Mouse (Mus musculus): ENCODE results near the gene Noxred1. TPM values are rescaled to one million over a fixed set of nuclear protein-coding genes. Genes with fewer than 3 reads are reported as not detected.

Gene Noxred1
- polyA plus RNA-seq, 1 experiment from 2014 or later: 0.58 TPM

GRCm38 (mm10) chr12:87195069-87195468, 43.5 kb downstream of the Noxred1 start:
- Histone ChIP-seq H3K27me3 (ENCODE audit: insufficient read depth, low read length) (no peaks in the 10 kb centered on the region), H3K4me3 (ENCODE audit: low read depth, low read length) (no peak overlapping the region), H3K4me2 (no peak overlapping the region), H3K27ac (ENCODE audit: low read depth) (no peak overlapping the region), H3K9ac (no peak overlapping the region), H3K9me3 (ENCODE audit: low read depth, low read length) (no peaks in the 10 kb centered on the region), H3K36me3 (ENCODE audit: insufficient read depth) (no peaks in the 10 kb centered on the region), H3K4me1 (ENCODE audit: insufficient read depth) (no peaks in the 10 kb centered on the region)
- DNase-seq (no peak), ATAC-seq (ENCODE audit: insufficient read depth) (no peak)
- 43% methylated on average over 1 of the region's 1 CpGs for WGBS
- no peak for TF ChIP-seq CTCF (IDR thresholded peaks at IDR 0.05; ENCODE audit: low read depth)

GRCm38 (mm10) chr12:87193008-87193407, 45.5 kb downstream of the Noxred1 start:
- H3K4me2 ChIP-seq: no peak overlapping the region
- H3K9ac ChIP-seq: no peak overlapping the region
- no peaks in the 10 kb centered on the region for H3K9me3 ChIP-seq (ENCODE audit: low read depth, low read length)
- 82% methylated on average over 3 of the region's 3 CpGs for WGBS
- ATAC-seq (ENCODE audit: insufficient read depth) (no peak), DNase-seq (no peak)
- H3K4me1 ChIP-seq (ENCODE audit: insufficient read depth): no peaks in the 10 kb centered on the region
- no peak overlapping the region for H3K4me3 ChIP-seq (ENCODE audit: low read depth, low read length)
- no peak for TF ChIP-seq CTCF (IDR thresholded peaks at IDR 0.05; ENCODE audit: low read depth)
- no peak overlapping the region for H3K27ac ChIP-seq (ENCODE audit: low read depth)
- H3K27me3 ChIP-seq (ENCODE audit: insufficient read depth, low read length): no peaks in the 10 kb centered on the region
- H3K36me3 ChIP-seq (ENCODE audit: insufficient read depth): no peaks in the 10 kb centered on the region

- H3K27me3 ChIP-seq (ENCODE audit: insufficient read depth, low read length): no peaks in the 10 kb centered on the region
- no peak for DNase-seq
- no peaks in the 10 kb centered on the region for H3K4me1 ChIP-seq (ENCODE audit: insufficient read depth)
- H3K9ac ChIP-seq: no peak overlapping the region
- H3K4me2 ChIP-seq: no peak overlapping the region
- no peak for ATAC-seq (ENCODE audit: insufficient read depth)
- H3K4me3 ChIP-seq (ENCODE audit: low read depth, low read length): no peak overlapping the region
- 95% methylated on average over 4 of the region's 4 CpGs for WGBS
- no peaks in the 10 kb centered on the region for H3K9me3 ChIP-seq (ENCODE audit: low read depth, low read length)
- H3K27ac ChIP-seq (ENCODE audit: low read depth): no peak overlapping the region
- TF ChIP-seq CTCF (IDR thresholded peaks at IDR 0.05; ENCODE audit: low read depth): no peak
- H3K36me3 ChIP-seq (ENCODE audit: insufficient read depth): no peaks in the 10 kb centered on the region
Measured at GRCm38 (mm10) chr12:87177631-87178030, 60.9 kb downstream of the Noxred1 start.

GRCm38 (mm10) chr12:87175194-87175946, 63.2 kb downstream of the Noxred1 start:
- no peaks in the 10 kb centered on the region for H3K27me3 ChIP-seq (ENCODE audit: insufficient read depth, low read length)
- ATAC-seq (ENCODE audit: insufficient read depth): no peak
- no peaks in the 10 kb centered on the region for H3K4me1 ChIP-seq (ENCODE audit: insufficient read depth)
- no peak overlapping the region for H3K4me3 ChIP-seq (ENCODE audit: low read depth, low read length)
- H3K9me3 ChIP-seq (ENCODE audit: low read depth, low read length): no peaks in the 10 kb centered on the region
- WGBS: 70% methylated on average over 4 of the region's 4 CpGs
- H3K27ac ChIP-seq (ENCODE audit: low read depth): no peak overlapping the region
- peaks cover 14% of the 10 kb centered on the region for H3K36me3 ChIP-seq (ENCODE audit: insufficient read depth)
- no peak overlapping the region for H3K9ac ChIP-seq
- H3K4me2 ChIP-seq: no peak overlapping the region
- DNase-seq: no peak
- TF ChIP-seq CTCF (IDR thresholded peaks at IDR 0.05; ENCODE audit: low read depth): no peak

Small RNAs within 50 kb of the gene (microRNA-seq; reads per million reads assigned to microRNA genes)
- gene Gm47293 (ENCODE audit: borderline number of aligned reads): not detected

Other genes with a start within 250 kb of the Noxred1 start
- gene Zdhhc22, start 248.3 kb downstream of the Noxred1 start, polyA plus RNA-seq (2014; fragmentation: Nextera tagmentation; extraction: Ambion mirVana): 0.05 TPM in 1 of 2 replicates, not detected in the other
- gene Tmem63c, start 217.4 kb downstream of the Noxred1 start, polyA plus RNA-seq (2014; fragmentation: Nextera tagmentation; extraction: Ambion mirVana): not detected in 2 replicates
- gene Ngb, start 136.2 kb downstream of the Noxred1 start, polyA plus RNA-seq (2014; fragmentation: Nextera tagmentation; extraction: Ambion mirVana): 7.6 and 10.4 TPM in 2 replicates
- 39.3 and 40.9 TPM in 2 replicates for gene Gstz1, start 91.6 kb downstream of the Noxred1 start, polyA plus RNA-seq (2014; fragmentation: Nextera tagmentation; extraction: Ambion mirVana)
- 18.0 and 21.6 TPM in 2 replicates for gene Pomt2, start 90.8 kb downstream of the Noxred1 start, polyA plus RNA-seq (2014; fragmentation: Nextera tagmentation; extraction: Ambion mirVana)
- 1.1 and 1.8 TPM in 2 replicates for gene Samd15, start 39.0 kb downstream of the Noxred1 start, polyA plus RNA-seq (2014; fragmentation: Nextera tagmentation; extraction: Ambion mirVana)
- gene Tmed8, start 38.3 kb downstream of the Noxred1 start, polyA plus RNA-seq (2014; fragmentation: Nextera tagmentation; extraction: Ambion mirVana): 3.5 and 4.0 TPM in 2 replicates
- 42.4 and 46.1 TPM in 2 replicates for gene Vipas39, start 27.5 kb upstream of the Noxred1 start, polyA plus RNA-seq (2014; fragmentation: Nextera tagmentation; extraction: Ambion mirVana)
- 192 and 199 TPM in 2 replicates for gene Ahsa1, start 27.7 kb upstream of the Noxred1 start, polyA plus RNA-seq (2014; fragmentation: Nextera tagmentation; extraction: Ambion mirVana)
- gene Ism2, start 61.0 kb upstream of the Noxred1 start, polyA plus RNA-seq (2014; fragmentation: Nextera tagmentation; extraction: Ambion mirVana): 0.70 and 1.1 TPM in 2 replicates
- 94.6 and 103 TPM in 2 replicates for gene Sptlc2, start 149.6 kb upstream of the Noxred1 start, polyA plus RNA-seq (2014; fragmentation: Nextera tagmentation; extraction: Ambion mirVana)
- gene Slirp, start 205.2 kb upstream of the Noxred1 start, polyA plus RNA-seq (2014; fragmentation: Nextera tagmentation; extraction: Ambion mirVana): 287 and 308 TPM in 2 replicates
- gene Alkbh1, start 205.3 kb upstream of the Noxred1 start, polyA plus RNA-seq (2014; fragmentation: Nextera tagmentation; extraction: Ambion mirVana): 49.8 and 62.9 TPM in 2 replicates
- 126 and 131 TPM in 2 replicates for gene Snw1, start 233.5 kb upstream of the Noxred1 start, polyA plus RNA-seq (2014; fragmentation: Nextera tagmentation; extraction: Ambion mirVana)

Measured in lung, embryonic 14.5 days (tissue).